Mouse (Mus musculus): Measurements from ENCODE around the gene 4932438H23Rik.

DNA sequence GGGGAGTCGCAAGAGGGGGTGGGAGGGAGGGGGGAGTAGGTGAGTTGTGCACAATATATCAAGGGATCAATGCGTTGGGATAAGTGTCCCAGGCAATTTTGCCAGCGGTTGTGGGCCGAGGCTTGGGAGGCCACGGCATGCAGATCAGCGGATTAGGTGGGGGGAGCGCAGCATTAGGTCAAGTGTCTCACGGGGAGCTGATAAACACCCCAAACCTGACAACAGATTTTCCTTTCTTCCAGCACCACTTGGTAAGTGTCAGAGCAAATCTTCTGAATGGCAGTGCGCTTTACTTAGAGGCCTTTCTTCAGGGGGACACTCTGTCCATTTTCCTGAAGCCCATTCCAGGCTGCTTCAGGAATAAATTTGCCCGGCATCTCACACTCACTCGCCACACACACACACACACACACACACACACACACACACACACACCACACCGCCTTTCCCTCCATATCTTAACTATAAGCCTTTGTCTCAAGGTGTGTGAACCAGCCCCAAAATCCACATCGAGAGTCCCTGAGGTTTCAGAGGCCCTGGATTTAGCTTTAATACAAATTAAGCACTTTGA lies 10.6 kb upstream of the 4932438H23Rik start:
- TF ChIP-seq CTCF (IDR thresholded peaks at IDR 0.05; ENCODE audit: low read depth, low read length), result no peak
- no peak for TF ChIP-seq GATA1 (IDR thresholded peaks at IDR 0.05; ENCODE audit: borderline replicate concordance, low read length)
